Mouse (Mus musculus) ES-E14 (cell line): ENCODE data around the gene Ago4. TPM values are rescaled to one million over a fixed set of nuclear protein-coding genes. Genes with fewer than 3 reads are reported as not detected.

Experiments
- DNase-seq: peaks from one replicate; pipeline ENCODE4 v3.0.0-alpha.2; 2013; ENCODE audit warnings: low read depth, low spot score
- H3K27ac ChIP-seq: 2 replicates; pipeline ENCODE4 v1.5.1; 2012; ENCODE audit warnings: low read depth, mild to moderate bottlenecking, low read length, moderate library complexity, mixed read lengths; ENCODE audit not compliant: poor library complexity, insufficient read depth, severe bottlenecking
- H3K36me3 ChIP-seq: 2 replicates; pipeline ENCODE4 v1.6.1; 2012; ENCODE audit warnings: mild to moderate bottlenecking, low read length, moderate library complexity, mixed read lengths; ENCODE audit not compliant: control insufficient read depth, poor library complexity, insufficient read depth, severe bottlenecking
- H3K4me1 ChIP-seq, 2 experiments: fragments of 150-350 bp in 1 of 2; sonication (generic) in 1 of 2; 2 replicates each; pipeline ENCODE4 v1.6.1; 2012; ENCODE audit warnings: low read length in 2 of 2, mild to moderate bottlenecking in 1 of 2, mixed read lengths in 1 of 2; ENCODE audit not compliant: control insufficient read depth in 2 of 2, insufficient read depth in 2 of 2, poor library complexity in 1 of 2
- H3K4me3 ChIP-seq, 2 experiments: fragments of 150-350 bp in 1 of 2; sonication (generic) in 1 of 2; 2 replicates each; pipeline ENCODE4 v1.5.1; 2012; ENCODE audit warnings: low read length in 2 of 2, low read depth in 1 of 2, mild to moderate bottlenecking in 1 of 2, mixed read lengths in 1 of 2; ENCODE audit not compliant: insufficient read depth in 1 of 2, poor library complexity in 1 of 2, severe bottlenecking in 1 of 2
- H3K9ac ChIP-seq: 2 replicates; pipeline ENCODE4 v1.6.1; 2012; ENCODE audit warnings: low read depth, mild to moderate bottlenecking, low read length, mixed read lengths; ENCODE audit not compliant: poor library complexity, insufficient read depth, severe bottlenecking
- H3K9me3 ChIP-seq: fragments of 150-350 bp; sonication (generic); 2 replicates; pipeline ENCODE4 v1.6.1; 2012; ENCODE audit warnings: low read depth, mild to moderate bottlenecking, low read length; ENCODE audit not compliant: control insufficient read depth, insufficient read depth
- CHD2 ChIP-seq: IDR thresholded peaks from 2 replicates; pipeline ENCODE4 v1.6.1; 2014; ENCODE audit warnings: mild to moderate bottlenecking, low read depth, low read length, inconsistent platforms
- HCFC1 ChIP-seq: IDR thresholded peaks from 2 replicates; pipeline ENCODE4 v1.6.1; 2012; ENCODE audit warnings: low read length, inconsistent platforms, borderline replicate concordance; ENCODE audit not compliant: insufficient read depth
- MAFK ChIP-seq: IDR thresholded peaks from 2 replicates; pipeline ENCODE4 v1.6.1; 2014; ENCODE audit warnings: mild to moderate bottlenecking, low read depth, low read length, inconsistent platforms; ENCODE audit not compliant: insufficient read depth
- ZC3H11A ChIP-seq: IDR thresholded peaks from 2 replicates; pipeline ENCODE4 v1.6.1; 2012; ENCODE audit warnings: low read depth, mild to moderate bottlenecking, inconsistent platforms, low read length, borderline replicate concordance
- ZNF384 ChIP-seq: IDR thresholded peaks from 2 replicates; pipeline ENCODE4 v1.6.1; 2012; ENCODE audit warnings: low read depth, low read length, inconsistent platforms
- in situ Hi-C, 2 experiments: fragments of 600-800 bp; cut with MboI; formaldehyde crosslinking; loops; one replicate each; pipeline ENCODE4 v1.15.1; 2025; ENCODE audit warnings: low sequenced_read_pairs in 2 of 2, inconsistent platforms in 1 of 2; ENCODE audit not compliant: unreplicated experiment in 2 of 2
- total RNA-seq: library from RNA; depleted of rRNA; stranded (reverse); fragments of 300-350 nt; gene quantifications from 2 replicates; pipeline ENCODE4 v1.2.3, GENCODE M21; 2012

Gene Ago4
- total RNA-seq, 1 experiment: 0.18 TPM

DNA sequence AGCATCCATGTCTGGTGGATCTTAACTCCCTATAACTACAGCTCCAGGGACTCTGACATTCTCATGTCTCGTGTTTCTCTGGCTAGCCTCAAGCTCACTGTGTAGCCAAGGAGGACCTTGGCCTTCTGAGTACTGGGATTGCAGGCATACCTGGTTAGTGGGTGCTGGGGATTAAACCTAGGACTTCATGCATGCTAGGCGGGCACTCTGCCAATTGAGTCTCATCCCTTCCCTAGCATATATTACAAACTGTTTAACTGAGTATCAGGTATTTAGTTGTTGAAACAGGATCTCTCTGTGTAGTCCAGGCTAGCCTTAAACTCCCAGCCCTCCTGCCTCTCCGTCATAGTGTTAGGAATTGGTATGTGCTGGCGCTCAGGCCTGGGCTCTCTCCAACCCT is 34.0 kb upstream of the Ago4 start:
- H3K4me1 ChIP-seq: no peaks in the 10 kb centered on the region
- H3K4me3 ChIP-seq: no peak overlapping the region
- H3K36me3 ChIP-seq: peaks cover 23% of the 10 kb centered on the region
- in situ Hi-C loops: no loop called here
- H3K27ac ChIP-seq: no peak overlapping the region
- no peaks in the 10 kb centered on the region for H3K9me3 ChIP-seq
- no peak overlapping the region for H3K9ac ChIP-seq
- no peak for DNase-seq
- TF ChIP-seq ZNF384: no peak
- no peak for TF ChIP-seq HCFC1
- TF ChIP-seq ZC3H11A: no peak
- TF ChIP-seq CHD2: no peak
- no peak for TF ChIP-seq MAFK

DNA sequence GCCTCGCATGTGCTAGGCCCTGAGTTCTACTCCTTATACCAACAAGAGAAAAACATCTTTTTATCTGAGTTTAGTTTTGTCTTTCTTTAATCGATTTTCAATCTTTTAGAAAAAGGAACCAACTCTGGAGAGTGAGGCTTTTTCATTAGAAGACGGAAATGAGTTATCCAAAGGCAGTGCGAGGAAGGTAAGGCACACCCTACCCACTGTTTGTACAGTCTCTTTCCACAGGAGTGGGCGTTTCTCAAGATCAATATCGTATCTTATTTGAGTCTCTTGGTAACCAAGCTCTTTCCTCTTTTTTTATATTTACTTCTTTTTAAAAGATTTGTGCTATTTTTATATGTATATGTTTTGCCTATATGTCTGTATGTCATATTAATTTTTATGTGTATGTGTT is 30.5 kb upstream of the Ago4 start:
- no peak for DNase-seq
- H3K9me3 ChIP-seq: no peaks in the 10 kb centered on the region
- H3K36me3 ChIP-seq: peaks cover 26% of the 10 kb centered on the region
- no peaks in the 10 kb centered on the region for H3K4me1 ChIP-seq
- no peak overlapping the region for H3K4me3 ChIP-seq
- no peak overlapping the region for H3K27ac ChIP-seq
- in situ Hi-C loops: no loop called here
- TF ChIP-seq ZNF384 (no peak), HCFC1 (no peak), CHD2 (no peak), MAFK (no peak), ZC3H11A (no peak)
- no peak overlapping the region for H3K9ac ChIP-seq

DNA sequence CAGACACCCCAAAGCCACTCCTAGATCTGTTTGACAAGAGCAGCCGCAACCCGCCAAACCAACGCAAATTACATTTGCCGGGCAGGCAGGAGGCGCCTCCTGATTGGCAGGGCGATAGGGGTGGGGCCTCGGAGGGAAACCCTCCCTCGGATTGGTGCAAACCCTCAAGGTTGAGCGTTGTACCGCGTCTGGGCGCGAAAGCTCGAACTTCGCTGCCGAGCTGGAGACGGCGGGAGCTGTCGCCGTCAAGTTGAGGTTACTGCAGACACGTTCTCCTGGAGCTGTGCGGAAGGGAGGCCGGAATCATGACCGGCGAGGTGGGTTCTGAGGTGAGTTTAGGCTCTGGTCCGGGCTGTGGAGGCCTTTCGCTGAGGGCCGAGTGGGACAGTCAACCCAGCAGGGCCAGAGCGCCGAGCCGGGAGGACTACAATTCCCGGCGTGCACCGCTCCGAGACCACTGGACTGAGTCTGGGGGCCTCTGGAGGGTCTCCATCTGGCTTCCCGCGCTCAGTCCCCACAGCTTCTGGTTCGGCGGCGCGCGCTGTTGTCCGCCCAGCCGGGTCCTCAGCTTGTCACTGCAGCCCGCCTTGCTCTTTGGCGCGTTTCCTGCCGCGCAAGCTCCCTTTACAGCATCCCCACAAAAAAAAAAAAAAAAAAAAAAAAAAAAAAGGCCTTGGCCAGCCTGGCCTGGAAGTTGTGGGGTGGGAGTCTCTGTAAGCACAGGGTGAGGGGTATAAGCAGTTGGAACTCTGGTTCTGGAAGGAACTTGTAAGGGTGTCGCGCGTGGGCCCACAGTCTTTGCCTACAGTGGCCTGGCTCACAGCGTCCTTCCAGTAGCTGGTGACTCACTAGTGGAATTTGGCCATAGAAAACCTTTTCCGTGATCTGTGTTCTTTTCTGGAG is 23.8 kb upstream of the Ago4 start, which contains the start of gene Clspn:
Gene Clspn (plus strand): TSS at position 127 of the 903 bp plus-strand sequence.
- in situ Hi-C loops: no loop called here
- peak within 1 kb of the TSS; percentile 84 for H3K9ac ChIP-seq
- H3K4me1 ChIP-seq: no peaks in the 10 kb centered on the region
- H3K4me3 ChIP-seq: peak within 1 kb of the TSS; percentile 82 to 100
- H3K9me3 ChIP-seq: no peaks in the 10 kb centered on the region
- TF ChIP-seq HCFC1 (peak; percentile 87), MAFK (no peak), ZC3H11A (no peak), CHD2 (no peak), ZNF384 (peak; percentile 97)
- DNase-seq: peak; percentile 85
- no peak within 1 kb of the TSS for H3K27ac ChIP-seq
- peaks cover 7% of the 10 kb centered on the region for H3K36me3 ChIP-seq

DNA sequence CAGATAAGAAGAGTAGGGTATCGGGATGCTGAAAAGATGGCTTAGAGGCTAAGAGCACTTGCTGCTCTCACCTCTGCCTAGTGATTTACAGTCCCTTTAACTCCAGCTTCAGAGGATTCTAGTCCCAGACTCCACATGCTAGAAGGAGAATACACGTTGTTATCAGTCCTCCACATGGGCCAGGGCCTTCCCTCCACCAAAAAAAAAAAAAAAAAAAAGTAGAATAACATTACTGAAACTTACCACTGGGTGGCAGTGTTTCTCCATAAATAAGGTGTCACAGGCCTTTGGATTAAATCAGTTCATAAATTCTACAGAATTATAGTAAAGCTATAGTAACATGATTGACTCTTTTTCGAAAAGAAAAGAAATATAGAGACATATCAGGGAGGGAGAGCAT is 21.2 kb upstream of the Ago4 start:
- DNase-seq: peak; percentile 54
- Histone ChIP-seq H3K27ac (no peak overlapping the region), H3K4me1 (no peaks in the 10 kb centered on the region), H3K4me3 (no peak overlapping the region), H3K9ac (no peak overlapping the region), H3K36me3 (no peaks in the 10 kb centered on the region), H3K9me3 (no peaks in the 10 kb centered on the region)
- in situ Hi-C loops: no loop called here
- TF ChIP-seq ZNF384: peak; percentile 100
- peak; percentile 67 for TF ChIP-seq ZC3H11A
- TF ChIP-seq CHD2: no peak
